Mouse (Mus musculus) embryonic facial prominence, embryonic 12.5 days (tissue): ENCODE measurements around the gene Acat2. TPM values are rescaled to one million over a fixed set of nuclear protein-coding genes. Genes with fewer than 3 reads are reported as not detected.
"Not testable (repeated sequence)": the region's sequence is repeated elsewhere in the genome, so short reads cannot be mapped to it uniquely, and the experiment has no call there.

ENCODE experiments used
- ATAC-seq: fragments of 200-750 bp; cut with Nextera tagmentation; 2 replicates; pipeline ENCODE4 v1.8.0; 2017; ENCODE audit not compliant: insufficient number of reproducible peaks, insufficient read depth, low FRiP score, low TSS enrichment
- H3K27ac ChIP-seq: fragments of 300-500 bp; sonication (generic); 2 replicates; pipeline ENCODE4 v1.5.1; 2016; ENCODE audit warnings: mild to moderate bottlenecking
- H3K27me3 ChIP-seq: fragments of 300-500 bp; sonication (generic); 2 replicates; pipeline ENCODE4 v1.6.1; 2016; ENCODE audit warnings: mild to moderate bottlenecking, moderate library complexity
- H3K36me3 ChIP-seq: fragments of 300-500 bp; sonication (generic); 2 replicates; pipeline ENCODE4 v1.6.1; 2016; ENCODE audit warnings: mild to moderate bottlenecking
- H3K4me1 ChIP-seq: fragments of 300-500 bp; sonication (generic); 2 replicates; pipeline ENCODE4 v1.6.1; 2016
- H3K4me2 ChIP-seq: fragments of 300-500 bp; sonication (generic); replicated peaks from 2 replicates; pipeline ENCODE4 v1.6.1; 2016; ENCODE audit warnings: mild to moderate bottlenecking, moderate library complexity
- H3K4me3 ChIP-seq: fragments of 300-500 bp; sonication (generic); 2 replicates; pipeline ENCODE4 v1.5.1; 2016; ENCODE audit warnings: mild to moderate bottlenecking
- H3K9ac ChIP-seq: fragments of 300-500 bp; sonication (generic); 2 replicates; pipeline ENCODE4 v1.6.1; 2016; ENCODE audit warnings: mild to moderate bottlenecking, moderate library complexity
- H3K9me3 ChIP-seq: fragments of 300-500 bp; sonication (generic); 2 replicates; pipeline ENCODE4 v1.6.1; 2016; ENCODE audit warnings: mild to moderate bottlenecking, moderate library complexity
- WGBS: fragments of 180-500 bp; shearing (Covaris S2); methylation state at CpG from one replicate; pipeline ENCODE4 v1.1.7; 2016; 5-methylcytosine and 5-hydroxymethylcytosine counted together
- polyA plus RNA-seq: library from polyadenylated mRNA; unstranded; fragments of >200 nt; fragmentation: Nextera tagmentation; extraction: Ambion mirVana; gene quantifications from 2 replicates; pipeline ENCODE4 v1.2.1, GENCODE M21; 2016

Acat2 gene
- polyA plus RNA-seq, 1 experiment from 2014 or later, result 284 TPM

DNA sequence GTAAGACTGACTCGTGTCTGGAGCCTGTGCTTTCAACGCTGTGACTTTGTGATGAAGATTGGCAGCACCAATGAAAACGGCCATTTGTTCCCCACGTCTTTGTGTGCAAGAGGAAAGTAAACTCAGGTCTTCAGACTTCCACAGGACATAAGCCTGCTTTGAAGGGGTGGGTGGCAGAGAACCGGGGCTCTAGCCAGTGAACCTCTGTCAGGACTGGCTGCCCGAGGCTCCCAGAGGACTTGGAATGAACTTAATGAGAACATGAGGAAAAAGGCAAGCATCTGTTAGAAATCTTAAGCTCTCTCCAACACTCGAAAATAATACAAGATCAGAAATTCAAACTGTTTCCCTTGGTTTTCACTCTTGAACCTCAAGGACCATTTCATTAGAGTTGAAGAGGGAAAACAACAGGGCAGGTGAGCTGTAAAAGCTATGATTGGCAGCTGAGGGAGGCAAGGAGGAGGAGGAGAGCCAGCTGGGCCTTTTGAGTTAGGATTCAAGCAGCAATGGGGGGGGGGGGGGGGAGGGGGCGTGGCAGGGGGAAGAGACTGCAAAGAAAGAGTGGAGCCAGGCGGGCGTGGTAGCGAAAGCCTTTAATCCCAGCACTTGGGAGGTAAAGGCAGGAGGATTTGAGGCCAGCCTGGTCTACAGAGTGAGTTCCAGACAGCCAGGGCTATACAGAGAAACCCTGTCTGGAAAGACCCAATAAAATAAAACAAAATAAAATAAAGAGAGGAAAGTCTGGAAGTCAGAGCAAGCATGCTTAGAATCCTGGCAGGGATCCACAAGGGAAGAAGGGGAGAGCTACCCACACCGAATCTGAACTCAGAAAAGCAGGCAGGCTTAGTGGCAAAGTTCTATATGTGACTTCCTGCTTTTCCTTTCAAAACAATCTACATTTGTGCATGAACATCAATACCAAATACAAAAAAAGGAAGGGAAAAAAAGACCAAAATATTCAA, 56.9 kb downstream of the Acat2 start:
- 0 out of 2 replicates have a peak, but pooled peaks cover 8% of the 10 kb centered on the region for H3K4me1 ChIP-seq
- no peak overlapping the region for H3K9ac ChIP-seq
- peak overlapping the region; percentile 64 for H3K27ac ChIP-seq
- H3K4me3 ChIP-seq, result no peak overlapping the region
- 53% methylated on average over 11 of the region's 12 CpGs for WGBS
- no peaks in the 10 kb centered on the region for H3K9me3 ChIP-seq
- H3K4me2 ChIP-seq, result no peak overlapping the region
- ATAC-seq, result peak; percentile 71; the same call in 1 of the 2 replicates
- H3K27me3 ChIP-seq, result no peaks in the 10 kb centered on the region
- peaks cover 23% of the 10 kb centered on the region for H3K36me3 ChIP-seq

- ATAC-seq, result no peak
- Histone ChIP-seq H3K27ac (no peak overlapping the region), H3K9me3 (no peaks in the 10 kb centered on the region), H3K36me3 (peaks cover 23% of the 10 kb centered on the region), H3K4me3 (no peak overlapping the region), H3K4me2 (no peak overlapping the region), H3K27me3 (no peaks in the 10 kb centered on the region), H3K9ac (no peak overlapping the region), H3K4me1 (0 out of 2 replicates have a peak, but pooled peaks cover 8% of the 10 kb centered on the region)
- 94% methylated on average over 6 of the region's 6 CpGs for WGBS
Observed at GRCm38 (mm10) chr17:12902291-12902690, 58.3 kb downstream of the Acat2 start.

DNA sequence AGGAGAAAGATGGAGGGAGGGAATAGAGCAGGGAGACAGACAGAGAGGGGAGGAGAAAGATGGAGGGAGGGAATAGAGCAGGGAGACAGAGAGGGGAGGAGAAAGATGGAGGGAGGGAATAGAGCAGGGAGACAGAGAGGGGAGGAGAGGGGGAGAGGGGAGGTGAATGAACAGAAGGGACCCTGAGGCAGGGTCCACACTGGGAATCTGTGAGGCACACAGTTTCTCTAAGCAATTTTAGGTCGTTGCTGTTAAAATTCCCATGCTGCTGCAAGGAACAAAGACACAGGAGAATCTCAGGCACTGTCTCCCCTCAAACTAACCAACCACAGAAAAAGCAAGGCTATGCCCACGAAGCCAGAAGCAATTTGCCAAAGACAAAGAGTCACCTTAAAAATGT, 61.9 kb downstream of the Acat2 start:
- H3K9ac ChIP-seq, H3K4me1 ChIP-seq, H3K27me3 ChIP-seq, H3K4me2 ChIP-seq, H3K9me3 ChIP-seq, H3K4me3 ChIP-seq, ATAC-seq: not testable (repeated sequence)
- Histone ChIP-seq H3K27ac (peak overlapping the region; percentile 76), H3K36me3 (peaks cover 12% of the 10 kb centered on the region)
- 28% methylated on average over 2 of the region's 2 CpGs for WGBS

- WGBS, result 82% methylated on average over 5 of the region's 5 CpGs
- no peak overlapping the region for H3K4me3 ChIP-seq
- peak overlapping the region; percentile 73; the same call in 1 of the 2 replicates for H3K27ac ChIP-seq
Observed at GRCm38 (mm10) chr17:12897674-12898073, 62.9 kb downstream of the Acat2 start.

More at GRCm38 (mm10) chr17:12897674-12898073, 62.9 kb downstream of the Acat2 start:
- Histone ChIP-seq H3K9ac (no peak overlapping the region), H3K9me3 (no peaks in the 10 kb centered on the region), H3K36me3 (peaks cover 7% of the 10 kb centered on the region), H3K4me2 (no peak overlapping the region), H3K27me3 (no peaks in the 10 kb centered on the region), H3K4me1 (no peaks in the 10 kb centered on the region)
- no peak for ATAC-seq

Other genes starting within 250 kb of the Acat2 start
- gene Igf2r, start 191.1 kb downstream of the Acat2 start, polyA plus RNA-seq, result 37.1 and 38.1 TPM in 2 replicates
- 0.70 and 1.3 TPM in 2 replicates for gene Mas1, start 92.6 kb downstream of the Acat2 start, polyA plus RNA-seq
- 0.13 TPM in 1 of 2 replicates, not detected in the other for gene Mrgprh, start 84.7 kb downstream of the Acat2 start, polyA plus RNA-seq
- gene Pnldc1, start 50.5 kb downstream of the Acat2 start, polyA plus RNA-seq, result 3.0 and 4.1 TPM in 2 replicates
- 475 and 490 TPM in 2 replicates for gene Tcp1, start 45.0 kb downstream of the Acat2 start, polyA plus RNA-seq
- gene Mrpl18, start 44.4 kb downstream of the Acat2 start, polyA plus RNA-seq, result 161 and 171 TPM in 2 replicates
- gene Acat3, start 20.1 kb downstream of the Acat2 start, polyA plus RNA-seq, result 1.0 and 1.4 TPM in 2 replicates
- gene Wtap, start 33.4 kb upstream of the Acat2 start, polyA plus RNA-seq, result 141 and 146 TPM in 2 replicates
- gene Sod2, start 46.1 kb upstream of the Acat2 start, polyA plus RNA-seq, result 83.1 and 87.8 TPM in 2 replicates
- gene Gpr31b, start 91.5 kb upstream of the Acat2 start, polyA plus RNA-seq, result not detected in 2 replicates
- not detected in 2 replicates for gene Tcp10b, start 100.4 kb upstream of the Acat2 start, polyA plus RNA-seq
- gene Unc93a, start 171.1 kb upstream of the Acat2 start, polyA plus RNA-seq, result not detected in 2 replicates